Mouse (Mus musculus) liver, adult 2 months (tissue): ENCODE data around the gene Phactr3. TPM values are rescaled to one million over a fixed set of nuclear protein-coding genes. Genes with fewer than 3 reads are reported as not detected.

ENCODE experiments used
- DNase-seq: peaks from one replicate; pipeline ENCODE4 v3.0.0-alpha.2; 2011; ENCODE audit warnings: low read depth, low spot score; ENCODE audit errors: extremely low read depth
- H3K27ac ChIP-seq: fragments of 200-500 bp; replicated peaks from 2 replicates; pipeline ENCODE4 v1.5.1; 2012; ENCODE audit warnings: low read depth, mild to moderate bottlenecking, control low read depth, inconsistent platforms, low read length; ENCODE audit not compliant: insufficient read depth
- H3K27me3 ChIP-seq: fragments of 200-500 bp; 2 replicates; pipeline ENCODE4 v1.6.1; 2012; ENCODE audit warnings: mild to moderate bottlenecking, moderate library complexity, low read length, inconsistent platforms; ENCODE audit not compliant: control insufficient read depth, insufficient read depth
- H3K36me3 ChIP-seq: fragments of 200-500 bp; 2 replicates; pipeline ENCODE4 v1.6.1; 2012; ENCODE audit warnings: low read length, inconsistent platforms; ENCODE audit not compliant: control insufficient read depth, insufficient read depth
- H3K4me1 ChIP-seq: fragments of 200-500 bp; 2 replicates; pipeline ENCODE4 v1.6.1; 2011; ENCODE audit warnings: low read length; ENCODE audit not compliant: control insufficient read depth, insufficient read depth
- H3K4me3 ChIP-seq: fragments of 200-500 bp; 2 replicates; pipeline ENCODE4 v1.5.1; 2011; ENCODE audit warnings: low read depth, mild to moderate bottlenecking, control low read depth, low read length, moderate library complexity; ENCODE audit not compliant: insufficient read depth
- H3K79me2 ChIP-seq: fragments of 200-500 bp; 2 replicates; pipeline ENCODE4 v1.6.1; 2012; ENCODE audit warnings: inconsistent platforms, mild to moderate bottlenecking, low read length, moderate library complexity; ENCODE audit not compliant: control insufficient read depth, insufficient read depth
- H3K9ac ChIP-seq: fragments of 200-500 bp; 2 replicates; pipeline ENCODE4 v1.6.1; 2012; ENCODE audit warnings: low read depth, mild to moderate bottlenecking, control low read depth, inconsistent platforms, low read length
- CTCF ChIP-seq: fragments of 200-500 bp; IDR thresholded peaks from 2 replicates; pipeline ENCODE4 v1.5.1; 2011; ENCODE audit warnings: low read depth, low read length, control low read depth
- POLR2A ChIP-seq: fragments of 200-500 bp; IDR thresholded peaks from 2 replicates; pipeline ENCODE4 v1.6.1; 2011; ENCODE audit warnings: low read length, control low read depth; ENCODE audit not compliant: insufficient read depth; ENCODE audit errors: extremely low read depth
- WGBS: fragments of 180-500 bp; shearing (Covaris S2); methylation state at CpG from one replicate; pipeline ENCODE4 v1.1.7; 2018; 5-methylcytosine and 5-hydroxymethylcytosine counted together
- polyA plus RNA-seq: library from polyadenylated mRNA; depleted of rRNA; stranded (reverse); fragments of >200 nt; gene quantifications from 2 replicates; pipeline ENCODE4 v1.2.3, GENCODE M21; 2012
- total RNA-seq: library from RNA; depleted of rRNA; stranded (reverse); fragments of >200 nt; gene quantifications from 2 replicates; pipeline ENCODE4 v1.2.3, GENCODE M21; 2014

Phactr3 gene
- total and polyA plus RNA-seq, 2 experiments, result not detected

DNA sequence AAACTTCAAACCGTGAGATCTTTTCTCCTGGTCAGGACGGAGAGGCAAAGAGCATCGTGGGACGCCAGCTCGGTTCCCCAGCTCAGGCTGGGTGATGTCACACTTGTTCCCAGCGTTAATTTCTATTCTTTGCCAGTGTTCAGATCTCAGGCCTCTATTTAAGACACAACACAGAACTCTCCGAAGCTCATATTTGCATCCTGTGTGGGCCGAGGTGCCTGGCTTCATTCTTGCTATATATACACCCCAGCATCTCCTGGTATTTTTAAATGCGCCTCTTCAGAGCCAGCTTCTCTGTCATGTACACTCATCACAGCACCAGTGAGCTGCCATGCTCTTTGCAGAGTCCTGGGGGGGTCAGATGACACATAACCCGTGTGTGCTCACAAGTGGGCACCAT, 85.7 kb downstream of the Phactr3 start:
- TF ChIP-seq CTCF (no peak), POLR2A (no peak)
- Histone ChIP-seq H3K4me1 (no peaks in the 10 kb centered on the region), H3K27me3 (no peaks in the 10 kb centered on the region), H3K9ac (no peak overlapping the region), H3K36me3 (no peaks in the 10 kb centered on the region), H3K79me2 (no peaks in the 10 kb centered on the region), H3K27ac (no peak overlapping the region), H3K4me3 (no peak overlapping the region)
- WGBS, result 81% methylated on average over 10 of the region's 10 CpGs
- no peak for DNase-seq

DNA sequence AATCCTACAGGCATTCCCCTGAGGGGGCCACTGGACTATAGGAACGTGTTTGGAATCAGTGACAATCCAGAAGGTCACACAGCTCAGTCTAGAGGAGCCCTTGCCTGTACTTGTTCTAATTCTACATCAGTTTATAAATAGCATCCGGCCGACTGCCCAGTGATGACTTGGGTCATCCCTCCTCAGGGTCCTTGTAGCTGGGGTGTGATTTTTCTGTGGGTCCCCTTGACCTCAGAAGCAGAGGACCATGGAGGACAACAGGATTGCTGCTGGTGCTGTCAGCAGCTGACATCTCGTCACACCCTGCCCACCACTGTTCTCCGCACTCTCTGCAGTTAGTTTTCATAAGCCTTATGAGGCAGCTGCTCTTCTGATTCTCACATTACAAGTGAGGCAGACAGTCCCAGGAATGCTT, 89.4 kb downstream of the Phactr3 start:
- no peaks in the 10 kb centered on the region for H3K79me2 ChIP-seq
- H3K9ac ChIP-seq, result no peak overlapping the region
- WGBS, result 69% methylated on average over 5 of the region's 5 CpGs
- no peak overlapping the region for H3K4me3 ChIP-seq
- no peaks in the 10 kb centered on the region for H3K36me3 ChIP-seq
- no peak for TF ChIP-seq POLR2A
- no peak for TF ChIP-seq CTCF
- H3K27me3 ChIP-seq, result no peaks in the 10 kb centered on the region
- H3K27ac ChIP-seq, result no peak overlapping the region
- no peak for DNase-seq
- H3K4me1 ChIP-seq, result no peaks in the 10 kb centered on the region

GRCm38 (mm10) chr2:178213826-178214225, 95.1 kb downstream of the Phactr3 start:
- H3K4me1 ChIP-seq, result no peaks in the 10 kb centered on the region
- 64% methylated on average over 2 of the region's 2 CpGs for WGBS

DNA sequence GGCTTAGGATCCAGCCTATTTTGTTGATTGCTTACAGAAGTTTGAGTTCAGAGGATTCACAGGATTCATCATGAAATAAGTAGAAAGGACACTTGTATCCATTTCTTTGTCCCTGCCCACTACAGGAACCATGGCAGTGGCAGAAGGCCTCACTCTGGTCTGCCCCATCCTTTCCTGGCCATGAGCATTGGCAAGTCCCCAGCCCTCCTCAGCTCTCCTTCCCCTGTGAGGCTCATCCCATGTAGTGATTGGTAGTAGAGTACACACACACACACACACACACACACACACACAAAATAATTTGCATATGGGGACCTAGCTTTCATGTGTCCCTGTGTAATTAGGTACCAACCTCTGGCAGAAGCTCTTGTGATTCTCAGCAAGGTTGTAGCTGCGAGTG, 95.8 kb downstream of the Phactr3 start:
- TF ChIP-seq POLR2A (no peak), CTCF (no peak)
- no peaks in the 10 kb centered on the region for H3K79me2 ChIP-seq
- no peaks in the 10 kb centered on the region for H3K4me1 ChIP-seq
- no peak for DNase-seq
- no peaks in the 10 kb centered on the region for H3K27me3 ChIP-seq
- no peak overlapping the region for H3K27ac ChIP-seq
- H3K4me3 ChIP-seq, result no peak overlapping the region
- H3K9ac ChIP-seq, result no peak overlapping the region
- 70% methylated on average over 1 of the region's 1 CpGs for WGBS
- no peaks in the 10 kb centered on the region for H3K36me3 ChIP-seq

More at GRCm38 (mm10) chr2:178213826-178214225, 95.1 kb downstream of the Phactr3 start:
- Histone ChIP-seq H3K36me3 (no peaks in the 10 kb centered on the region), H3K79me2 (no peaks in the 10 kb centered on the region), H3K27me3 (no peaks in the 10 kb centered on the region), H3K9ac (no peak overlapping the region), H3K4me3 (no peak overlapping the region), H3K27ac (no peak overlapping the region)
- TF ChIP-seq POLR2A (no peak), CTCF (no peak)
- DNase-seq, result no peak

DNA sequence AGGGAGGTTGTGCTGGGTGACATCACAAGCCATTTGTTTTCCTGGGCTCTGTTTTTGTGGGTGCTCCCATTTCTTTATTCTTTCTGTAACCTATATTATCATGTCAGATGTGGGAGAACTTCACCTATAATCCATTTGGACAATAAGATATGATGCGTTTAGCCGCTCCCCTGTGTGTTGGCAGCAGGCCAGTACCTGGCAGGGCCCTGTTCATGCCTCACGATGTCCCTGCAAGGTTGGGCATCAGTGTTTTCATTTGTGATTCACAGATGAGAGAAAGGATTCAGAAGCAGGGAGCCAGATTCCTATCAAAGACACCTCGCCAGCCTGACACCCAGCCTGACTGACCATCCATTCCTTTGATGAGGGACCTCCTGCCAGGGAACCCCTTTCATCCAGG, 99.7 kb downstream of the Phactr3 start:
- no peak for DNase-seq
- Histone ChIP-seq H3K27ac (no peak overlapping the region), H3K4me1 (no peaks in the 10 kb centered on the region), H3K36me3 (no peaks in the 10 kb centered on the region), H3K27me3 (no peaks in the 10 kb centered on the region), H3K9ac (no peak overlapping the region), H3K4me3 (no peak overlapping the region), H3K79me2 (no peaks in the 10 kb centered on the region)
- TF ChIP-seq CTCF, result no peak
- TF ChIP-seq POLR2A, result no peak
- WGBS, result 76% methylated on average over 4 of the region's 4 CpGs

DNA sequence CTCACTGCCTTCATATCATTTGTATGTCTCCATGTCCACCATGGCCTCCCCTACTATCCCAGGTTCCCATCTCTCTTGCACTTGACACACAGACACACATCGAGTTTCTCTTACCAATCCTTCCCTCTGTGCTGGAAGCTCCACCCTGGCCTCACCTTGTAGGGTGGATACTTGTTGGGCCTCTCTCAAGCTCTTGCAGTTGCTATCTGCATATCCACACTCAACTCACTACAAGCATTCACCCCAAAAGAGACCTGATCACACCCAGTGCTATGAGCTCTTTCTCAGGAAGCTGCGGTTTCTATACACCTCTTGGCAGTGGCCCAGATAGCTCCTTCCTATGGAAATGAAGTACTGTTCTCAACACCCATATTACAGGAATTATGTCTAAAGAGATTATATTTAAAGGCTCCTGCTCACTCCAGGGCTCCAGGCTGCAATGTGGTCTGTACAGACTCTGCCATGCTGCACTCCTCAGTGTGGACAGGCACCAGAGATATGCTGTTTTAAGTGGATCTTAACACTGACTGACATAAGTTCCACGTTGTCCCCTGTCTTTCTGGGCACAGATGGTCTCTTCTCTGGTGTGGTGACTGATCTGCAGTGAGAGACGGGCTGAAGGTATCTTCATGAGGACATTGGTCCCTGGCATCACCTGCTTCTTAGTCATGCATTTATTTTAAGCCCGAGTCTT, 100.8 kb downstream of the Phactr3 start:
- H3K36me3 ChIP-seq, result no peaks in the 10 kb centered on the region
- H3K27me3 ChIP-seq, result no peaks in the 10 kb centered on the region
- no peaks in the 10 kb centered on the region for H3K4me1 ChIP-seq
- no peak for TF ChIP-seq CTCF
- no peak overlapping the region for H3K9ac ChIP-seq
- no peak for DNase-seq
- no peak overlapping the region for H3K27ac ChIP-seq
- 69% methylated on average over 5 of the region's 5 CpGs for WGBS
- no peaks in the 10 kb centered on the region for H3K79me2 ChIP-seq
- no peak overlapping the region for H3K4me3 ChIP-seq
